Mouse (Mus musculus): Measurements from ENCODE around the gene Stat3.

The Stat3 gene

DNA sequence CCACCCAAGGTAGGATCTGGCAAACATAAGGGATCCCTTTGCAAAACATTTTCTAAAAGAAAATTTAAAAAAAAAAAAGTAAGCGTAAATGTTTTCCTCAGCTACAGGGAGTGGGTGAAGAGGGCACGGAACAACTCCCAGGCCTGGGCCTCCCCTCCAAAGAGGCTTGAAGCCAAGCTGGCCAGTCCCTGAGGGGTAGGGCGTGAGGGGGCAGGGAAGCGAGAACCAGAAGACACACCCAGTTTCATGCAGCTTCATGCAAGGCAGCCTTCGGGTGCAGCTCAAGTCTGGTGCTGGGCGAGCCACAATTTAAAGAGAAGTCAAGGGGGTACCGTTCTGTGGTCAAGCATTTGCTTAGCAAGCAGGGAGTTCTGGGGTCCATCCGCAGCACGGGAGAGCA, 24.3 kb upstream of the Stat3 start:
- no peak for DNase-seq

DNA sequence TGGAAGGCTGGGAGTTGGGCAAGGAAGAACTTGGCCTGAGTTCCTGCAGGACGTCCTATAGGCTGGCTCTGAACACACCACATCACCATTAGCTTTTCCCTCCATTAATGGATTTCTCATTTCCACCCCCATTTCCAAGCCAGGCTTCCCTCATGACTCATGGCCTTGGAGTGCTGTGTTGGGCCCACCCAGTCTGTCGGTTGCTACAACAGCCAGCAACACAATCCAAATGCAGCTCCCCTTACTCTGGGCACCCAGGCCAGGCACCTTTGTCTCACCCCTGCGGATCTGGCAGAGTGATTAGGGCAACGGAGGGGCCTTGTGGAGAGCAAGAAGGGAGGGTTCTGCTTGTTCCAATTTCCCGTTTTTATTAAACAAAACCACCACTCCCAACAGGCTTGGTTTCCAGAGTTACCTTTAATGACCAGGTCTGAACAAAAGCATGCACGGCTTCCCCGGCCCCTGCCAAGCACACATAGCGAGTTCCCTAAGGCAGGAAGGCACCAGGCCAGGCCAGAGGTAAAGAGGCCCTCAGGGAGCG, 23.1 kb upstream of the Stat3 start:
- no peak for DNase-seq

DNA sequence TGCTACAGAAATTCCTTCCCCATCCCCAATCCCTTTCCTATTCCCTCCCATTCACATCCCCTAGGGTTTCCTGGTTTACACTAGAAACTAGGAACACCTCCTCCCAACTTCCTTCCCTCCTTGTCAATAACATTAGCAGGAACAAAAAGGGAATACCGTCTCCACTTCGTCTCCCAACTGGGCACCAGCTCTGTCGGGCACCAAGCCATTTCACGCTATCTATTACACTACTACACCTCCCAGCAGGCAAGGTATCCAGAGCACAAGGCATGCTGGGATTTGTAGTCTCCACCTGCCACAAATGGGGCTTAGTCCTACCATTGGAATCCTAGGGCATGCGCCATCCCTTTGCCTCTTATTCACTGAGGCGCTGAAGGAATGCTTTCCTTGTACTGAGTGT, 21.2 kb upstream of the Stat3 start:
- peak; percentile 37 for DNase-seq

DNA sequence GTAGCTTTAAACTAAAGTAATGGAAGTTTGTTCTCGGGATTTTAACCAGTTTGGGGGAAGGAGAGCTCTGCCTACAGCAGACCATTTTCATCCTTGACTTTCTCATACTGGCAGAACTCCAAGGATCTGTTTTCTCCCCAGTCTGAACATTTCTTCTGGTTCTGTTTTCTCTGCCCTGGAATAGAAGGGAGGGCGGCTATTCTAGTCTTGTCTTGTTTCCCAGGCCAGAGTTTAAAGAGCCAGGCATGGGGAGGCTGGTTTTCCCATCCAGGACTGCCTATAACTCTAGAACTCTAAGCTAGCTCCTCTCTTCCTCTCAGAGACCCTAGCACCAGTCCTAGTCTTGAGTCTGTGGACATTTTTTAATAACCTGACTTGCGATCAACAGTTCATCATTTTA, 20.5 kb upstream of the Stat3 start:
- no peak for DNase-seq

DNA sequence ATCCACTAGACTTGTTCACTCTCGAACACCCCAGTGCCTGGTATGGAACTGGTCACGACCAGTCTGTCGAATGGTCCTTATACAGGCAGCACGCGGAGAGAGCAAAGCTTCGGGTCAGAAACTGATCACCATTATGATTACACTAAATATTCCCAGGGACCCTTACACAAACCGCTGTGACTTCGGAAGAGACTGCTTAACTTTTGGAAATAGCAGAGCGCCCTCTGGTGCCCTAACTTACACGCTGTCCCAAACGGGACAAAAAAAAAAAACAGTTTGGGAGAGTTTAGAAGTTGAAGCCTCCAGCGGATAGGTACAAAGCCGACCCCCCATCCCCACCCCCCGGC, 20.1 kb upstream of the Stat3 start:
- peak; percentile 46 for DNase-seq

DNA sequence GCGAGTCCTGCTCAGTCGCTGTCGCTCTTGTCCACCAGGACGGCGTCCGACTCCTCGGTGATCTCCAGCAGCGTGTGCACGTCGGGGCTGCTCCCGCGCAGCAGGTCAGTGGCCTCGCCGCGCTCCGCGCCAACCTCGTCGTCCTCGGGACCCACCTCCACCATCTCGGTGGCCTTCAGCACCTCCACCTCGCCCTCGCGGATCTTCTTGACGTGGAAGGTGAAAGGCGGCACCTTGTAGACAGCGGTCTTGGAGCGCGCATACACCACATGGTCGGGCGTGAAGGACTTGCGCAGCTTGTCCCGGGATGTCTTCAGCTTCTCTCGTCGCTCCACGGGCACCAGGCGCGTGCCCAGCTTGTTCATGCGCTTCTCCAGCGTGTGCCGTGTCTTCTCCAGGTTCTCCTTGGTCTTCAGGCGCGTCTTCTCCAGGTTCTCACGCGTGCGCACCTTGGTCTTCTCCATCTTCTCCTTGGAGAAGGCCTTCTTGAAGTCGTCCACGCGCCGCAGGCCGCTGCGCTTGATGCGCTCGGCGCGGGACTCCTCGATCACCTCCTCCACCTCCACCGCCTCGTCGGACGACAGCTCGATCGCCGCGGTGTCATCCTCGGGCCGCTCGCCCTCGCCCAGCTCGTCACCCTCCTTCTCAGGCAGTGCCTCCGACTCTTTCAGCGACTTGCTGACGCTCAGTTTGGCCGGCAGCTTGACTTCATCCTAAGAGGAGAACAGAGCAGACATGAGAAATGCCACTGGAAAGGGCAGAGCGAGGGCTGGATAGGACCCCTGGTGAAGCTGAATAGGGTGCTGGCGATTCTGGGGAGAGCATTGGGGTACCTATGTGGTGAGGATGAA, 19.5 kb upstream of the Stat3 start:
- no peak for DNase-seq

DNA sequence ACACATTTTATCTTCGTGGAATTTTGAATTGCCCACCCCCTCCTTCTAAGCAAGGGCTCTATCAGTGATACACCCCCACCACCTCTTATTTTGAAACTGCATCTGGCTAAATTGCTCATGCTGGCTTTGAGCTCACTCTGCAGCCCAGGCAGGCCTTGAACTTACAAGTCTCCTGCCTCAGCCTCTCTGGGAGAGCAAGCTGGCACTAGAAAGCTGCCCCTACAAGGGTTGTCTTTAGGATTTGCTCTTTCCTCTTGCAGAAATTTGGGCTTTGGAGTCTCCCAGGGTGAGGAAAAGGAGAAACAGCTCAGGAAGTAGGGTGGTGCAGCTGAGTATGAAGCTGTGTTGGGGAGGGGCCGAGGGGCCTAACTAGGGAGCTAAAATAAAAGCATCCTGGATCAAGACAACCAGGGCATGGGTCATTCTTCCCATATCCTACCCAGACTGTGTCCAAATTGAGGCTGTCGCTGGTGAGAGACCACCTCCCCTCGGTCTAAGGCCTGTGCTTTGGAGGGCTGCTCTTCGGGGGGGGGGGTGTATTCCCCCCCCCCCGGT, 18.7 kb upstream of the Stat3 start:
- DNase-seq, result no peak

DNA sequence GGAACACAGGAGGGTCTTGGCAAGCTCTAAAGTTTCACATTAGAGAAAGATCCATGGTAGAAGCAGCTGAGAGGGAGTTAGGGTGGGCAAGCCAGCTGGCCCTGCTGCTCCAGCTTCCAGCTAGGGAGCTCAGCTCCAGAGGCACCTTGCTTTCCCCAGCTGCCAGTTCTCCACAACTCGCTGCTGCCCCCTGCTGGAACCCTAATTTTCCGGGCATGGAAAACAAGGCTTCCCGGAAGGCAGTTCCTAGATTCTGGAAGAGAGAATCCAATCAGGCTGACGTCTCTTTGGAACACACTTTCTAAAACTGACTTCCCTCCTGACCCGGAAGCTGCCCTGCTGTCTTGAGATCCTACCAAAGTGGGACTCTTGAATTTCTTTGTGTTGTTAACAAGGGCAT, 17.9 kb upstream of the Stat3 start:
- peak; percentile 87 for DNase-seq

DNA sequence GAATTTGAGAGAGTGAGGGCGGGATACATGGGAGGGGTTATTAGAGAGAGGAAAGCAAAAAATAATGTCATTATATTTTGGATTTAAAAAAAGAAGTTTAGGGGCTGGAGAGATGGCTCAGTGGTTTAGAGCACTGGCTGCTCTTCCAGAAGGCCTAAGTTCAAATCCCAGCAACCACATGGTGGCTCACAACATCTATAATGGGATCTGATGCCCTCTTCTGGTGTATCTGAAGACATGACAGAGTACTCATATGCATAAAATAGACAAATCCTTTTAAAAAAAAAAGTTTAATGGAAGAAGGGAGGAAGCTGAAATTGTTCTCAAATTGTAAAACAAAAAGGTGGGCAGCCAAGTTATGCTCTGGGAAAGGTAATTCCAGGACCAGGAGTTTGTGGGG, 10.2 kb upstream of the Stat3 start:
- no peak for DNase-seq

DNA sequence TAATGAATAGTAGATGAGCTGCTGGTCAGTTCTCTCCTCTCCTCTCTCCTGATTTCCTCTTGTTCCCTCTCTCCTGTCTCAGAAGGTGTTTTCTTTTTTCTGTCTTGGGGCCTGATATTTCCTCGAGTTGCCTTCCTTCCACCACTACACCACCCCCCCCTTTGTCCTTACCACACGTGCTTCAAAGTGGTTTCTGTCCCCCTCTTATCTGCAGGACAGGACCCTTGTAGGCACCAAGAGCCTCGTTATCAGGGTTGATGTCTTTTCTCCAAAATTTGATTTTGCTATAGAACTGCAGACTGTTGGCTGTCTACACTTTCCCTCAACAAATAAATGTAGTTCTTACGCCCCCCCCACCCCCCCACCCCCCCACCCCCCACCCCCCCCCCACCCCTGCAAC, 9.0 kb upstream of the Stat3 start:
- DNase-seq, result no peak

DNA sequence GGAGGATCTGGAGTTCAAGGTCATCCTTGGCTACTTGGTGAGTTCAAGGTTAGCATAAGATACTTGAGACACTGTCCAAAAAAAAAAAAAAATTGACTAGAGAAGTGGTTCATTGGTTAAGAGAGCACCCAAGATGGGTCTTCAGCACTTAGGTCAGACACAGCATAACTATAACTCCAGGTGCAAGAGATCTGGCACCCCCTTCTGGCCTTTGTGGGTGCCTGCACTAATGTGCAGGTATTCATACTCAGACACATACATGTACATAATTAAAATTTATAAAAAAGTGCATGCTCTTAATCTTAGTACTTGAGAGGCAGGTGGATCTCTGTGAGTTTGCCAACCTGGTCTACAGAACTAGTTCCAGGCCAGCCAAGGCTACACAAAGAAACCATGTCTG, 8.2 kb upstream of the Stat3 start:
- no peak for DNase-seq

DNA sequence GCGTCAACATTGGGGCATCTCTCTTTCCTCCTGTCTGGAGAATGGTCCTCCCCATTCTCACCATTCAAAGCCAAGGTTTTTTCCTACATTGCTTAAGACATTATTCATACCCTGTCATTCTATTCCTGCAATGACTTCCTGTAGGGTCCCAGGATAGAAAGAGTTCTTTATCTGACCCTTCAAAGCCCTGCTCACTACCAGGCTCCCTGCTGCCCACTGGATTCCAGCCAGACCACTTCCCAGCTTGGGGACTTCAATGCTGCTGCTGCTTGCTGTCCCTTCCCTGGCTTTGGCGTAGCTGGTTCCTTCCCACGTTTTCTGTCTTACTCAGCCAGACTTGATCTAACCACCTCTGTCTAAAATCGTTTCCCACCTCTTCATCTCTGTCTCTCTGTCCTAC, 7.5 kb upstream of the Stat3 start:
- DNase-seq, result no peak

DNA sequence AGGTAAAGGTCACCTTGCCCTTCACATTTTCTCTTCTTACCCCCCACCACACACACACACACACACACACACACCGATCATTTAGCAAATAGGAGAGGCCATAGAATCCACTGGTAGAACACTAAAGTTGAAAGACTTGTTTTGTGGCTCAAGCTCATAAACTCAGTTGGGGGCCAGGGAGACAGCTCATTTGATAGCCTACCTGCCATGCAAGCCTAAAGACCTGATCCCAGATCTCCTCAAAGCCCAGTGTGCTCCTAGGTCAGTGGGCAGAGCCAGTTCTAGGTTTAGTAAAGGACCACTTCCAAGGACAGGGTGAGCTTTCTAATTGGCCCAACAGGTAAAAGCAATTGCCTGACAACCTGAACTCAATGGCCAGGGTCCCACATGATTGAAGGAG, 3.0 kb upstream of the Stat3 start:
- DNase-seq, result no peak

DNA sequence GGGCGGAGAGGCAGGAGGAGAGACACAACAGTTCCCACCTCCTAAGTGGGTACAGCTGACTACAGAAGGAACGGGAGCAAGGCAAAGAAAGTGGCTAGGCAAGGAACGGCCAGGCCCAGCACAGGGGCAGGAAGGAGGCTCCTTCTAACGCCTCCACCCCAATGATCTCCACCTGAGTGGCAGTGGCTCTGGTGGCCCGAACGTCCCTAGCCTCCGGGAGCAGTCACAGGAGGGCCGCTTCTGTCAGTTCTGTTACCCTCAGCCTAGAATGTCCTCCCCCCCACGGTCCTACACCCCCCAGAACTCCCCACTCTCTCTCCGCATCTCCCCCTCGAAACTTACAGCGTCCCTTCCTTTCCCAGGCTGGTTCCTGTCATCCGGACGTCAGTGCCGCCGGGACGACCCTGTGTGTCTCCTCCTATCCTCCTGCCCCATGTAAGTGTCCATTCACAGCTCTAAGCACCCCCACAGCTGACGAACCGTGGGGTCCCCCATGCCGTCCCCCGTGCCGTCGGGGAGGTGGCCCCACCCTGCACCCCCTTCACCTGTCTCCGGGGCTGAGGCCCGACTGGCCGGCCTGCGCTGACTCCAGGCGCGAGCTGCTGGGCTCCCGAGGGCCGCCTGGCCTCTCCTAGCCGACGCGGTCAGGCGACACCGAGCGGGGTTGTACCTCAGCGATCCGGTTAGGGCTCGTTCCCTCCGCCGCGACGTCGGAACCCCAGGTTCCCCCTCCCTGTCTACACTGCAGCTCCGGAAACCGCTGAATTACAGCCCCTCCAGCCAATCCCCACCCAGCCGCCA, 429 bp downstream of the Stat3 start:
- DNase-seq, result peak; percentile 29

DNA sequence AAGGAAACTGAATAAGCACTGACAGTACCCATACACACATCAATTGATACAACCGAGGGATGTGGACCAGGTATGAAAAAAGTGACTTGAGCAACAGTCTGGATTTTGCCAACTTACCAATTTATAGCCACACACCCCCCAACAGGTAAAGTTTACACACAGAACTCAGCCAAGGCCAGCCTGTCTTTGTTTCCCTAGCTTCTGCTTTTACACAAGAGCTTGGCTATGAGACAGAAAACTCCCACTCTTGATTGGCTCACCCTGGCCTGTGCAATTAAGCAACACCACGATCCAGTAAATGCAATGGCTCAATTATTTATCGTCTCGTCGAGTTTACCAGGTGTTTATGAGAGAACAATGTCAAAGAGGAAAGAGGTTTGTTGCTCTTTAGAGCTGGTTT, 1.2 kb downstream of the Stat3 start:
- no peak for DNase-seq

DNA sequence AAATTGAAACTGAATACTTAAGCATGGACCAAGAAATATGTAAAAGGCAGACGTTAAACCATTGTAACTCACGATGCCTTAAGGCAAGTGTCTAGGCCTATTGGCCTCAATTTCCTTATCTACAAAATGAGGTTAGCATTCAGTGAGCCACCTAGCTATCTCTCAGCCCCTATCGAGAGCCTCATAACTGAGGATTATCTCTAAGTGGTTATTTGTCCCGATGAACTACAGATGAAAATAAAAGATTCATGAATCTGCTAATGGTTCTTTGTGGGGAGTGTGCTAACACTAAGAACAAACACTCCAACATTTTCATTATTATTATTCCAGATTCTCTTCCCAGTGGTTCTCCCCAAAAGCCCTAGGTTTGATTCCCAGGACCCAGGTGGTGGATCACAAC, 2.0 kb downstream of the Stat3 start:
- DNase-seq, result no peak

DNA sequence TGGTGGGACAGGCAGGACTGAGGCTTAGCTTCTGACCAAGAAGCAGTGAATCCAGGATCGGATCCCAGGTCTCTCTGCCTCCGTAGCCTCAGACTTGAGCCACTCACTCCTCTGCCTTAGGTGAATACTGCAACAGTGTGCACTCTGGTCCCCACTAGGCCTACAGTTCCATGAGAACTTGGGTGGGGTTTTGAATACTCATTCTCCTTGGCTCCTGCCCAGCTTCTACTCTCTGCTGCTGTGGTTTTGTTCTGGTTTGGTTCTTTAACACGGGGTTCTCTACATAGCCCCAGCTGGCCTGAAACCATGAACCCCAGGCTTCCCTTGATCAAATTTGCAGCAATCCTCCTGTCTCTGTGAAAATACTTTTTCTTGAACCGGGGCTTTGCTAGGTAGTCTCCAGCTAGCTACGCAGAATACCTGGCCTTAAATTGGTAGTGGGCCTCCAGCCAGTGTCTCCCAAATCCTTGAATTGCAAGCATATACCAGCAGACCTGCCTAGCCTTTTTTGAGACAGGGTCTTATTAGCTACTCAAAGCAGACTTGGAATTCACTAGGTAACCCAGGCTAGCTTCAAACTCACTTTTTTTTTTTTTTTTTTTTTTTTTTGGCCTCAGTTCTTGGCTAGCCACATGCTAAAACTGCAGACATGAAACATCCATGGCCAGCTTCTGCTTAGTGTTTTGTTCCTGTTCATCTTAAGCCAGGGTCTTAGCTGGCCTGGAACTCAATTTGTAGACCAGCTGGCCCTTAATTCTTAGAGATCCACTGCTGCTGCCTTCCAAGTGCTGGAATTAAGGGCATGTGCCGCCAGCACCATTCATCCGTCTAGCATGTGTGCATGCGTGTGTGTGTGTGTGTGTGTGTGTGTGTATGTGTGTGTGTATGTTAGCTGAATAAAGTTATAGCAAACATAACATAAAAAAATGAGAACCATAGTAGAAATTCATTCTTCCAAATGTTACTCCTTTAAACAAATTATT, 3.7 kb downstream of the Stat3 start:
- no peak for DNase-seq

DNA sequence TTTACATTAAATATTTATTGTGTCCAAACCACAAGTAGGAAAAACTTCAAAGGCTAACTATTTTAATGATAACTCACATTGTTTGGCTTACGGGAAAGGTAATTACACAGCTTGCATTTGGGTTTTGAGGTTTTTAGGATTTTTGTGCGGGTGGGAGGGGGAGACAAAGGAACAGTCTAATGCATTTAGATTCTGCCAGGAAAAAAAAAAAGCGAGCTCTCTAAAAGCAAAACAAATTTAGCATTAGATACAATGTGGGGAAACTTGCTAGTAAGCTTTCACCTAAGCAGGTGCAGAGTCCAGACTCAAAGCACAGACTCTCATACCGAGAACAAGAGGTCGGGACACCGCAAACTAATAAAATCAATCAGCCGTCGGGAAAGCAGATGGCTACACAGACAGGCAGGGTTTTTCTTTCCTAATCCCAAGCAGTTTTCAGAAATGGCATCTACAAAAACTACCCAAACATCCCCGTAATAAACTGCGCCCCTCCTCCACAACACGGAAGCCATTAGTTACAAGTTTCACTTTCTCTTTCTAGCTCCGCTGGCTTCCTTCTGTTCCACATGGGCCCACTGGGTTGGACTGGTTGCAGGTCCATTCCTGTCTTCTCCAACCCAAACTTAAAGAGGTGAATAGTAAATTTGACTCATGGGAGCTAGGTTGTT, 8.0 kb downstream of the Stat3 start:
- DNase-seq, result no peak

DNA sequence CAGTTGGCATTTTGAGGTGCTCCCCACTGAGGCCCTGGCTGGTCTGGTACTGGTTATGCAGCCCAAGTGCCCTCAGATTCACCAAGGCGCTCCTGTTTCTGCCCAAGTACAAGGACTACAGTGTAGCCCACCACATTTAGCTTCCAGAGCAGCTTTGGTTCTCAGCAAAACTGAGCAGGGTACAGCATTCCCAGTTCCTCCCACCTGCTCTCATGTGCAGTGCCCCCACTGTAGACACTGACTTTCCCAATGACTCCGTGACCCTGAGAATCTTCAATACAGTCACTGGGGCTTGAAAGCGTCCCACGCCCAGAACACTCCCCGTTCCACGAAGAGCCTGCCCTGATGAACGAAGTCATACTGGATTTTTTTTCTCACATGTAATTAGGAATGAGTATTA, 8.7 kb downstream of the Stat3 start:
- no peak for DNase-seq

DNA sequence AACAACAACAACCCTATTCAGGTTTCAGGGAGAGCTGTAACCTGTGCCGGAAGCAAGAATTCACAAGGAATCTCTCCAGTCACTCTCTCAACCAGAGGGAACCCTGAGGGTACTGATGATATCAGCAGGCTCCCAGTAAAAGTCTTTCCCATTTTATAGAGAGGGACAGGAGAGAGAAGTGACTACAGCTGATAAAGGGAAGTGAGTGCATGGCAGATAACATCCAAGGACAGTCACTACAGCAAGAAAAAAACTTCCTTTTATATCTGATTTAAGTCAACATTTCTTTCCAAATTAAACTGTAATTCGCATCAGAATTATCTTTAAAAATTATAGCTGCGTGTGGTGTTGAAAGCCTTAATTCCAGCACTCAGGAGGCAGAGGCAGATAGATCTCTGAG, 12.0 kb downstream of the Stat3 start:
- no peak for DNase-seq

DNA sequence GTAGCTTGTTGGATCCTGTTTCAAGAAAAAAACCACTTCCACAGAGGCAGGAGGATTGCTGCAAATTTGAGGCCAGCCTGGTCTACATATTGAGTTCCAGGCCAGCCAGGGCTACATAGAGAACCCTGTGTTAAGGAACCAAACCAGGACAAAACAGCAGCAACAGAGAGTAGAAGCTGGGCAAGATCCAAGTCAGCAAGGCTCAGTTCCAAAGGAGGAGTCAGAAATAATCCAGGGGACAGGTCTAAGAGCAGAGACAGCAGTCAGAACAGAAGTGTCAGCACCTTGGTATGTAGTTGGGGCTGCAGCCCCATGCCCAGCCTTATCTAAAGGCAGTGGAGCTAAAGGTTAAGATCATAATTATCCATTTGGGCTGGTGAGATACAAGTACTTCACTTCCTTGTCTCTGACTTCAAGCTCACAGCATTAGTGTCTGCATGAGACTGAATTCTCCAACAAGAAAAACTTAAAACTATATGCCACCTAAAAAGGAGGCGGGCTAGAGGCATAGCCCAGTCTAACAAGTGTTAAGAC, 14.9 kb downstream of the Stat3 start:
- no peak for DNase-seq
